Mouse (Mus musculus) forebrain, embryonic 15.5 days (tissue): ENCODE measurements at regions not wholly inside any gene's neighbourhood (a gene's known extent, or its start where the extent isn't known, plus 50 kb on each side); places are given as distances from the start of the nearest gene placed in this dataset.

Source experiments
- ATAC-seq: fragments of 200-750 bp; cut with Nextera tagmentation; replicated peaks from 2 replicates; pipeline ENCODE4 v1.8.0; 2017; ENCODE audit warnings: mild to moderate bottlenecking, moderate TSS enrichment, moderate library complexity
- H3K27ac ChIP-seq: fragments of 300-500 bp; sonication (generic); replicated peaks from 2 replicates; pipeline ENCODE4 v1.5.1; 2015; ENCODE audit warnings: mild to moderate bottlenecking, inconsistent platforms
- H3K27me3 ChIP-seq: fragments of 300-500 bp; sonication (generic); 2 replicates; pipeline ENCODE4 v1.6.1; 2015; ENCODE audit warnings: inconsistent platforms
- H3K36me3 ChIP-seq: fragments of 300-500 bp; sonication (generic); 2 replicates; pipeline ENCODE4 v1.6.1; 2015; ENCODE audit warnings: mild to moderate bottlenecking, inconsistent platforms
- H3K4me1 ChIP-seq: fragments of 300-500 bp; sonication (generic); 2 replicates; pipeline ENCODE4 v1.6.1; 2015; ENCODE audit warnings: inconsistent platforms
- H3K4me2 ChIP-seq: fragments of 300-500 bp; sonication (generic); replicated peaks from 2 replicates; pipeline ENCODE4 v1.6.1; 2015; ENCODE audit warnings: mild to moderate bottlenecking, inconsistent platforms
- H3K4me3 ChIP-seq: fragments of 300-500 bp; sonication (generic); 2 replicates; pipeline ENCODE4 v1.5.1; 2015; ENCODE audit warnings: mild to moderate bottlenecking, inconsistent platforms
- H3K9ac ChIP-seq: fragments of 300-500 bp; sonication (generic); replicated peaks from 2 replicates; pipeline ENCODE4 v1.6.1; 2015; ENCODE audit warnings: mild to moderate bottlenecking, inconsistent platforms
- H3K9me3 ChIP-seq: fragments of 300-500 bp; sonication (generic); 2 replicates; pipeline ENCODE4 v1.6.1; 2016; ENCODE audit warnings: inconsistent platforms
- WGBS: fragments of 180-500 bp; shearing (Covaris S2); methylation state at CpG from one replicate; pipeline ENCODE4 v1.1.7; 2015; ENCODE audit warnings: mixed read lengths; 5-methylcytosine and 5-hydroxymethylcytosine counted together

DNA sequence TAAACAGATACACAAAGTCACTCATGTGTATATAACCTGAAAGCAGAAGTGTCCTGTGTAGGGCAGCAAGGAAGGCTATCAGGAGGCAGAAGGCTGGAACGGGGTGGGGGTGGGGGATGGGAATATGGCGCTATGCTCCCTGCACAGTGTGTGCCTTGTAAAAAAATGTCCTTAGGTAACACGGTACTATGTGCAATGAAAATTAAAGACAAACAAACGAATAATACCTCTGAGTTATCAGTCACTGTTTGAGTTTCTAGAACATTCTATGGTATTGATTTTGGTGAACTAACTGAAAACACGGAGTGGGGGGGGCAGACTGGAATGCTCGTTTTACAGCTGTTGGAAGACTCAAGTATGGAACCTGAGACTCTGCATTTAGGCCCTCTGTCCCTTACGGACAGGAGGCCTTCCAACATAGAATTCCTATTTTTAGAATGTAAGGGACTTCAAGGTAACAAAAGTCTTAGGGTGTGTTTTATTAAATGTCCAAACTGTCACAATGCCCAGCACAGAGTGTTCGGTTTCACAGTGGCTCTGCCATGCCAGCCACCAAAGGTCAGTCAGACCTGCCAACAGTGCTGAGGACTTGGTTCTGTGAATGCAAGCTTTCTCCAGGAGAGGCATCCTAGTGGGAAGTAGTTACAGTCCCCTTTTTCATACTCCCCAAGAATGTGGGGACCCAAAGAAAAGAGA is 240.6 kb downstream of the Ano6 start:
- no peaks in the 10 kb centered on the region for H3K36me3 ChIP-seq
- H3K4me3 ChIP-seq: no peak overlapping the region
- ATAC-seq: no peak
- no peak overlapping the region for H3K27ac ChIP-seq
- WGBS: 89% methylated on average over 8 of the region's 8 CpGs
- H3K9me3 ChIP-seq: no peaks in the 10 kb centered on the region
- no peaks in the 10 kb centered on the region for H3K27me3 ChIP-seq
- no peaks in the 10 kb centered on the region for H3K4me1 ChIP-seq
- no peak overlapping the region for H3K4me2 ChIP-seq
- H3K9ac ChIP-seq: no peak overlapping the region

GRCm38 (mm10) chr15:96035273-96035672 is 244.6 kb downstream of the Ano6 start:
- Histone ChIP-seq H3K9me3 (no peaks in the 10 kb centered on the region), H3K9ac (no peak overlapping the region), H3K4me2 (no peak overlapping the region), H3K27me3 (no peaks in the 10 kb centered on the region), H3K36me3 (no peaks in the 10 kb centered on the region), H3K27ac (no peak overlapping the region), H3K4me3 (no peak overlapping the region), H3K4me1 (no peaks in the 10 kb centered on the region)
- 81% methylated on average over 12 of the region's 12 CpGs for WGBS
- no peak for ATAC-seq

GRCm38 (mm10) chr15:96045561-96045960 is 241.8 kb upstream of the Arid2 start:
- no peaks in the 10 kb centered on the region for H3K27me3 ChIP-seq
- no peaks in the 10 kb centered on the region for H3K9me3 ChIP-seq
- H3K4me2 ChIP-seq: no peak overlapping the region
- no peak overlapping the region for H3K9ac ChIP-seq
- no peaks in the 10 kb centered on the region for H3K36me3 ChIP-seq
- ATAC-seq: no peak
- 77% methylated on average over 3 of the region's 3 CpGs for WGBS
- H3K4me1 ChIP-seq: no peaks in the 10 kb centered on the region
- H3K4me3 ChIP-seq: no peak overlapping the region
- H3K27ac ChIP-seq: no peak overlapping the region

GRCm38 (mm10) chr15:96046651-96047050 is 240.7 kb upstream of the Arid2 start:
- H3K4me1 ChIP-seq: no peaks in the 10 kb centered on the region
- no peak overlapping the region for H3K4me3 ChIP-seq
- no peaks in the 10 kb centered on the region for H3K27me3 ChIP-seq
- no peaks in the 10 kb centered on the region for H3K9me3 ChIP-seq
- H3K9ac ChIP-seq: no peak overlapping the region
- H3K27ac ChIP-seq: no peak overlapping the region
- ATAC-seq: no peak
- WGBS: 91% methylated on average over 5 of the region's 5 CpGs
- H3K4me2 ChIP-seq: no peak overlapping the region
- no peaks in the 10 kb centered on the region for H3K36me3 ChIP-seq

GRCm38 (mm10) chr15:96050416-96050815 is 236.9 kb upstream of the Arid2 start:
- Histone ChIP-seq H3K27me3 (no peaks in the 10 kb centered on the region), H3K4me1 (no peaks in the 10 kb centered on the region), H3K9ac (no peak overlapping the region), H3K4me3 (no peak overlapping the region), H3K4me2 (no peak overlapping the region), H3K36me3 (no peaks in the 10 kb centered on the region), H3K27ac (no peak overlapping the region), H3K9me3 (no peaks in the 10 kb centered on the region)
- ATAC-seq: no peak
- 95% methylated on average over 4 of the region's 4 CpGs for WGBS

GRCm38 (mm10) chr15:96052586-96052985 is 234.7 kb upstream of the Arid2 start:
- no peak for ATAC-seq
- Histone ChIP-seq H3K4me3 (no peak overlapping the region), H3K27me3 (no peaks in the 10 kb centered on the region), H3K36me3 (no peaks in the 10 kb centered on the region), H3K9ac (no peak overlapping the region), H3K4me2 (no peak overlapping the region), H3K27ac (no peak overlapping the region), H3K4me1 (no peaks in the 10 kb centered on the region), H3K9me3 (no peaks in the 10 kb centered on the region)
- WGBS: 95% methylated on average over 5 of the region's 5 CpGs

- no peak overlapping the region for H3K27ac ChIP-seq
- H3K4me2 ChIP-seq: no peak overlapping the region
- 69% methylated on average over 10 of the region's 10 CpGs for WGBS
Observed at GRCm38 (mm10) chr15:96055361-96055760, 232.0 kb upstream of the Arid2 start.

DNA sequence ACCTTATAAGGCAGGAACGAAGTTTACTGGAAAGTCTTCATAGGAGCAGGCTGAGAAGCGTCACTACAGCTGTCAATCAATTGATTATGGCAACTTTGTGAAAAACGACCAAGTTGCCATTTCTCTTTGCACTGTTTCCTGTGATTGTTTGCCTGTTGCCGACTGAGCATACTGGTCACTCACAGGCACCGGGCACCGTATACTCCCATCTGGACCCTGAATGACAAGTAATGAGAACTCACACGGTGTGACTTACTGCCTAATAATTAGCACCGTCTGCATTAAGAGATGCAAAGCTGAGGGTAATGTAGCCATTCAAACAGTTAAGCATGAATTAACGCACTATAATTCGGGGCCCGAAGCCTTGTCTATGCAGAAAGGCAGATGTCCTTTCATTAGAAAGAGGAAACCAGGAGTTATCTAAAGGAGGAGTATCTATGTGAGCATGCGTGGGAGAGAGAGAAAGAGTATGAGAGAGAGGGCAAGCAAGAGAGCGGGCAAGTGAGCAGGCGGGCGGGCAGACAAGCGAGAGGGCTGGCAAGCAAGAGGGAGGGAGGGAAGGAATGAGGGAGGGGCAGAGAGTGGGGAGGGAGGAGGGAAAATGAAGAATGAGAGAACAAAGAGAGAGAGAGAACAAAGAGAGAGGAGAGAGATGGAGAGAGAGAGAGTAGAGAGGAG is 231.4 kb upstream of the Arid2 start:
- H3K36me3 ChIP-seq: no peaks in the 10 kb centered on the region
- H3K4me3 ChIP-seq: no peak overlapping the region
- no peak overlapping the region for H3K27ac ChIP-seq
- 53% methylated on average over 16 of the region's 16 CpGs for WGBS
- no peak overlapping the region for H3K4me2 ChIP-seq
- H3K4me1 ChIP-seq: no peaks in the 10 kb centered on the region
- no peaks in the 10 kb centered on the region for H3K27me3 ChIP-seq
- no peaks in the 10 kb centered on the region for H3K9me3 ChIP-seq
- no peak for ATAC-seq
- H3K9ac ChIP-seq: no peak overlapping the region

More at GRCm38 (mm10) chr15:96055361-96055760, 232.0 kb upstream of the Arid2 start:
- no peak overlapping the region for H3K4me3 ChIP-seq
- H3K36me3 ChIP-seq: no peaks in the 10 kb centered on the region
- ATAC-seq: no peak
- no peaks in the 10 kb centered on the region for H3K9me3 ChIP-seq
- H3K9ac ChIP-seq: no peak overlapping the region
- H3K4me1 ChIP-seq: no peaks in the 10 kb centered on the region
- H3K27me3 ChIP-seq: no peaks in the 10 kb centered on the region

GRCm38 (mm10) chr15:96059623-96060022 is 227.7 kb upstream of the Arid2 start:
- Histone ChIP-seq H3K9me3 (no peaks in the 10 kb centered on the region), H3K4me3 (no peak overlapping the region), H3K27me3 (no peaks in the 10 kb centered on the region), H3K4me2 (no peak overlapping the region), H3K9ac (no peak overlapping the region), H3K4me1 (no peaks in the 10 kb centered on the region), H3K36me3 (no peaks in the 10 kb centered on the region), H3K27ac (no peak overlapping the region)
- no peak for ATAC-seq
- 81% methylated on average over 3 of the region's 3 CpGs for WGBS

DNA sequence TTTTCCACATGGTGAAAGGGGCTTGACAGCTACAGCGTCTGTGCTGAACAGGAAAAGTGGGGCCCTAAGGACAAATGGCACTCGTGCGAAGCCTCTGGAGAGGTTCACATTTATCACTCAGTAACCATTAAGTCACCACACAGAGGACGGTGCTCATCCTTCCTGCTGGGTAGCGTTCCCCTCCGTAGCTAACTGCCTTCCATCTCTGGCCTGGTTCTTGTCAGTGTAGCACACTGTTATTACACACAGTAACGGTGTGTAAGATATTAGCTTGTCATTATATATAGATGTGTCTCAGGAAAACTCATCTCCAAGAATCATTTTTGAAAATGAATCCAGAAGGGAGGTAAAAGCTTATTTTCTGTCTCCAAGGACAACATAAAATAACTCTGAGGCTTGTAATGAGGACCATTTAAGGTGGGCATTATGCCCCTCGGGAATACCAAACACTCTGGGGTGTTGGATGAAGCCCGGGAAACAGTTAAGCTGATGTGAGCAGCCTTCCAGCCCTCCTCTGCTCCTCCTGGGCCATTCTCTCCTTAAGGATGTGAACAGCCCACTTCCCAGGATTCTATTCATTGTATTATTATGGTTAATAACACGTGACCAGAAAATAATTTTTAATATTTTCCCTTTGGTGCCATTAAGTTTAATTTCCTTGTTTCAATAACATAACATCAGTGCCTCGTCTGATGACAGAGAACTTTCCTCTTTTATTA is 222.7 kb upstream of the Arid2 start:
- Histone ChIP-seq H3K27ac (no peak overlapping the region), H3K9ac (no peak overlapping the region), H3K36me3 (no peaks in the 10 kb centered on the region), H3K27me3 (no peaks in the 10 kb centered on the region), H3K9me3 (no peaks in the 10 kb centered on the region), H3K4me3 (no peak overlapping the region), H3K4me2 (no peak overlapping the region), H3K4me1 (no peaks in the 10 kb centered on the region)
- 85% methylated on average over 11 of the region's 11 CpGs for WGBS
- no peak for ATAC-seq

DNA sequence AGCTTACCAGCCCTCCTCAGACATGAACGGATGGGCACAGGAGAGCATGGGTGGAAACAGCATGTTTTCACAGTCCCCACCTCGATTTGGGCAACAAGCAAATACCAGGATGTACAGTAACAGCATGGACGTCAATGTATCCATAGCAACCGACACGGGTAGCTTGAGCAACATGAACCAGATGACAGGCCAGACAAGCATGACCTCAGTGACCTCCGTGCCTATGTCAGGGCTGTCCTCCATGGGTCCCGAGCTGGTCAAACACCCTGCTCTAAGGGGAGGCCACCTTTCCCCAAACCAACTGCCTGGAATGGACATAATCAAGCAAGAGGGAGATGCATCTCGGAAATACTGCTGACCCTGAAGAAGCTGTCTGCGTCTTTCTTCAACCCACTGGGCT is 211.7 kb upstream of the Arid2 start:
- H3K27me3 ChIP-seq: no peaks in the 10 kb centered on the region
- WGBS: 92% methylated on average over 9 of the region's 9 CpGs
- no peak overlapping the region for H3K4me2 ChIP-seq
- no peak overlapping the region for H3K9ac ChIP-seq
- no peak overlapping the region for H3K4me3 ChIP-seq
- no peak overlapping the region for H3K27ac ChIP-seq
- H3K36me3 ChIP-seq: no peaks in the 10 kb centered on the region
- H3K9me3 ChIP-seq: no peaks in the 10 kb centered on the region
- H3K4me1 ChIP-seq: no peaks in the 10 kb centered on the region
- no peak for ATAC-seq

- ATAC-seq: no peak
- Histone ChIP-seq H3K36me3 (no peaks in the 10 kb centered on the region), H3K27me3 (no peaks in the 10 kb centered on the region), H3K4me3 (no peak overlapping the region), H3K4me1 (no peaks in the 10 kb centered on the region), H3K9me3 (no peaks in the 10 kb centered on the region), H3K4me2 (no peak overlapping the region), H3K27ac (no peak overlapping the region), H3K9ac (no peak overlapping the region)
- WGBS: 69% methylated on average over 5 of the region's 5 CpGs
Observed at GRCm38 (mm10) chr15:96077756-96078155, 209.6 kb upstream of the Arid2 start.
